Mouse (Mus musculus) CD4-positive, CD25-positive, alpha-beta regulatory T cell, adult 9 weeks (primary cell): Measurements from ENCODE around the gene Mms22l. TPM values are rescaled to one million over a fixed set of nuclear protein-coding genes. Genes with fewer than 3 reads are reported as not detected.

Source experiments
- polyA plus RNA-seq: library from polyadenylated mRNA; unstranded; fragments of 100-300 nt; shearing (Covaris generic); gene quantifications from one replicate; pipeline ENCODE4 v1.2.1, GENCODE M21; 2017

Gene Mms22l
- 4.8 TPM for polyA plus RNA-seq

GRCm38 (mm10) chr4:24496116-24496952 lies at the start of gene Mms22l:
Mms22l (plus strand) TSS chr4:24496451.

